Mouse (Mus musculus) embryonic facial prominence, embryonic 10.5 days (tissue): ENCODE measurements around the gene L2hgdh. TPM values are rescaled to one million over a fixed set of nuclear protein-coding genes. Genes with fewer than 3 reads are reported as not detected.
"Not testable (repeated sequence)": the region's sequence is repeated elsewhere in the genome, so short reads cannot be mapped to it uniquely, and the experiment has no call there.

Source experiments
- DNase-seq: peaks from one replicate; pipeline ENCODE4 v3.0.0-alpha.2; 2017; ENCODE audit warnings: low spot score
- H3K27ac ChIP-seq: fragments of 300-500 bp; sonication (generic); replicated peaks from 2 replicates; pipeline ENCODE4 v1.5.1; 2016; ENCODE audit warnings: mild to moderate bottlenecking
- H3K27me3 ChIP-seq: fragments of 300-500 bp; sonication (generic); replicated peaks from 2 replicates; pipeline ENCODE4 v1.6.1; 2016; ENCODE audit warnings: low read depth, mild to moderate bottlenecking; ENCODE audit not compliant: poor library complexity, severe bottlenecking
- H3K36me3 ChIP-seq: fragments of 300-500 bp; sonication (generic); replicated peaks from 2 replicates; pipeline ENCODE4 v1.6.1; 2016; ENCODE audit warnings: mild to moderate bottlenecking, moderate library complexity
- H3K4me1 ChIP-seq: fragments of 300-500 bp; sonication (generic); 2 replicates; pipeline ENCODE4 v1.6.1; 2016
- H3K4me3 ChIP-seq: fragments of 300-500 bp; sonication (generic); 2 replicates; pipeline ENCODE4 v1.5.1; 2016; ENCODE audit warnings: mild to moderate bottlenecking, moderate library complexity
- H3K9me3 ChIP-seq: fragments of 300-500 bp; sonication (generic); 2 replicates; pipeline ENCODE4 v1.6.1; 2016; ENCODE audit warnings: mild to moderate bottlenecking
- WGBS: fragments of 180-500 bp; shearing (Covaris S2); methylation state at CpG from one replicate; pipeline ENCODE4 v1.1.7; 2016; 5-methylcytosine and 5-hydroxymethylcytosine counted together
- polyA plus RNA-seq: library from polyadenylated mRNA; unstranded; fragments of >200 nt; fragmentation: Nextera tagmentation; extraction: Ambion mirVana; gene quantifications from 2 replicates; pipeline ENCODE4 v1.2.1, GENCODE M21; 2016

L2hgdh gene
- polyA plus RNA-seq, 1 experiment from 2014 or later = 20.9 TPM

DNA sequence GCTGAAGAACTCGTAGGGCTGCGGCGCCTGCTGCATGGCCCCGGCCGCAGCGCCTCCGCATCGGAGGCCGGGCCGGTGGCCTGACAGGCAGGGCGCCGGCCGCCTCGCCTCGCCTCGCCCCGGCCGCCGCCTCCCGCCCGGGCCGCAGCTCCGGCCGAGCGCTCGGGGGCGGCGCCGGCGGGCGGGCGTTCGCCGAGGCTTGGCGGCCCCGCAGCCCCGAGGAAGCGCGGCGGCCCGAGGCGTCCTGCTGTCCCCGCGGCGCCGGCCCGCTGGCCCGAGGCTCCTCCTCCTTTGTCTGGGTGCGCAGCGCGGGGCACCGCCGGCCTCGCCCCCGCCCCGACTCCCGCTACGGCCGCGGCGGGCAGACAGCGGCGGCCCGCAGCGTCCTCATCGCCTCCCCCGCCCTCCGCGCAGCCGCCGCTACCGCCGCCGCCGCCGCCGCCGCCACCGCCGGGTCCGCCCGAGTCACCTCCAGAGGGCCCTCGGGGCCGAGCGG, 43.1 kb downstream of the L2hgdh start, which contains the start of gene Sos2:
TSS of gene Sos2 (minus strand) at position 287 of the 496 bp plus-strand sequence.
- no peaks in the 10 kb centered on the region for H3K36me3 ChIP-seq
- H3K9me3 ChIP-seq = no peaks in the 10 kb centered on the region
- peaks cover 14% of the 10 kb centered on the region for H3K4me1 ChIP-seq
- H3K27ac ChIP-seq = peak within 1 kb of the TSS; percentile 96
- 5% methylated on average over 84 of the region's 85 CpGs for WGBS
- peak within 1 kb of the TSS; percentile 93 for H3K4me3 ChIP-seq
- DNase-seq = no peak
- H3K27me3 ChIP-seq = peaks cover 9% of the 10 kb centered on the region

DNA sequence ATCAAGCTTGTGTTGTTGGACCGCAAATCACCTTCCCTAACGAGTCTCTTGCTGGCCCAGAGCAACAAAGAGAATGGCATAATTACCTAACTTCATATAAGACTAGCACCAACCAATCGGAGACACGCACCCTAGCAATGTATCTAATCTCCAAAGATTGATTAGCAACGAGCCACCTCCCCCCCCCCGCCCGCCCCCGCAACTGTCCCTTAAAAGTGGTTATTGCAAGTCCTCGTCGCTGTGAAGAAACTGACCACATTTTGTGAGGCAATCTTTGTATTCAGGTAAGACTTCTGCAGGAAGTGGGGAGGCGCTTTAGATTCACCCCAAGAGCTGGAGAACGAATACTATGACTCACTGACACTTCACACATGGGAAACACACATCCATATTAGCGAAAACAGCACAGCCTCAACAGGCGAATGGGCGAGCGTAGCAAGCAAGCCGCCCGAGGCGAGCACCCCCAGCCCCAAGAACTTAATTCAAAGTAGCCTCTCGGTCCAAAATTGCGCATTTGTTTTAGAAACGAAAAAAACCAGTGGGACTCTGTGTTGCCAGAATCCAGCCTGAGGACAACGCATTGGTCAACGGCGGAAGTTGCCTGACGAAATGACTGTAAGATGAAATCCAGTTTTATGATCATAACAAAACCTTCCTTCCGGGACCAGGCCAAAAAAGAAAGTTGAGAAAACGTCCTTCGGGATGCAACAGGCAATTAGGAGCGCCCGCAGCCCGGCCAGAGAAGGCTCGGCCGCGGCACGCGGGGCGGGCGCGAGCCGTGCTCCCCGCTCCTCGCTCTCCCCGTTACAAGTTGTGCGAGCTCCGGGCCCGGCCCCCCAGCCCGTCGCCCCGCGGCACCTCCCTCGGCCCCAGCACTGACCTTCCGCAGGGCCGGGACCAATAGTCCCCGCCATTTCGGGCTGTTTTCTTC, 43.8 kb downstream of the L2hgdh start:
- under 1% methylated on average over 56 of the region's 56 CpGs for WGBS
- Histone ChIP-seq H3K27ac (peak overlapping the region; percentile 96), H3K4me3 (peak overlapping the region; percentile 93), H3K9me3 (no peaks in the 10 kb centered on the region), H3K4me1 (peaks cover 14% of the 10 kb centered on the region), H3K27me3 (peaks cover 9% of the 10 kb centered on the region), H3K36me3 (no peaks in the 10 kb centered on the region)
- DNase-seq = peak; percentile 71

DNA sequence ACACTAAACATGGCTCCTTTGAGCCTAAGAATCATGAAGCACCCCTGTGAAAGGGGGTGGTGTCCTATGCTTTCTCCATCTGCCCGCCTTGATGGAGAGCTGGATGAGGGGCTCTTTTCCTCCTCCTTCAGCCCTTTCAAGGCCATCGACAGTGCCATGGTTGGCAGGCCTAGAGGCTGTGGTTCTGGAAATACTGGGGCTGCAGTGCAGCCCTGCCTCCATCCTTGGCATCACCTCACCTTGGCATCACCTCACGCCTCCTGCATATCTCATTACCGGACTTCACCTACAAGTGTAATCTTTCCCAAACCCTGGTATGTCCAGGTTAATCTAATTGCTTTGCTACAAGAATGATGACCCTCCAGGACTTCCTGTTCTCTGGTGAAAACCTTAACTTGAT, 48.5 kb downstream of the L2hgdh start:
- 88% methylated on average over 4 of the region's 4 CpGs for WGBS
- H3K27me3 ChIP-seq = no peaks in the 10 kb centered on the region
- DNase-seq = no peak
- no peaks in the 10 kb centered on the region for H3K9me3 ChIP-seq
- H3K4me3 ChIP-seq = no peak overlapping the region
- H3K36me3 ChIP-seq = no peaks in the 10 kb centered on the region
- no peak overlapping the region for H3K27ac ChIP-seq
- H3K4me1 ChIP-seq = peaks cover 21% of the 10 kb centered on the region

DNA sequence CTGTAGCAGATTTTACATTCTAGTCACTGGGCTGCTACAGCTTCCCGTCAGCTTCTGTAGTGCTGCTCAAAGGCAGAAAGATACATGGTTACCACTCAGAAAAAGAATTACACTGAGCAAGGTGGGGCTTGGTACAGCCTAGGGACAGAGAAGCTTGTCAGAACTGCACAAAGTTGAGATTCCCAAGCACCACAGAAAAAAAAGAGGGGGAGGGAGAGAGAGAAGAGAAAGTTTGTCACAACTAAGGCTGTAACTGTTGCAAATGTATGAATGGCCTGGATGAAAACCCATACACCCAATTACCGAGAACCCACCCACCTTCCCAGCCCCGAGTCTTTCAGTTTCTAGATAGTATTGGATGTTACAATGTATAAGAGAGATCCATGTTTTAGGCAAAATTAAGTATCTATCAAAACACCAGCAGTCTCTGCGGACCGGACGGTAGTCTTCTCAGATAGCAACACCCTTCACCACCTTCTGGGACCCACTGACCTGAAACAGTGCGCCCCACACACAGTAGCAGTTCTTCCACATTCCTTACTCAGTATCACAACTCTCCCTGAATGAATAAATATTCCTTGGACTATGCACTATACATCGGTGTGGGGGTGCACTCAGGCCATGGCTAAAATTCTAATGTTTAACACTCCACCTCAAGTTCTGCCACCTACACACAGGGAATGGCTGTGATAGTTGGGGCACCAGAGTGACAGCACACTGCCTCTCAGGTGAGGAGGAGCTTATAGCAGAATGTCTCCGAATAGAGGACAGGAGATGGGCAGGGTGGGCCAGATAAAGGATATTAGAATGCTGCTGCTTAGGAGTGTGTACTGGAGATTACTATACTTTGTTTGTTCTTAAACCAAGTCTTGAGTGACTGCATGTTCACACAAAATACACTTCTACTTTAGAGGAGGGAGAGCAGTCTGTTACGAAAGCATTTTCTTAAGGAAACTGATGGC, 49.8 kb downstream of the L2hgdh start:
- Histone ChIP-seq H3K4me1 (peaks cover 13% of the 10 kb centered on the region), H3K4me3 (no peak overlapping the region), H3K9me3 (no peaks in the 10 kb centered on the region), H3K27me3 (no peaks in the 10 kb centered on the region), H3K36me3 (0 out of 2 replicates have a peak, but pooled peaks cover 3% of the 10 kb centered on the region), H3K27ac (no peak overlapping the region)
- no peak for DNase-seq
- WGBS = 91% methylated on average over 10 of the region's 10 CpGs

DNA sequence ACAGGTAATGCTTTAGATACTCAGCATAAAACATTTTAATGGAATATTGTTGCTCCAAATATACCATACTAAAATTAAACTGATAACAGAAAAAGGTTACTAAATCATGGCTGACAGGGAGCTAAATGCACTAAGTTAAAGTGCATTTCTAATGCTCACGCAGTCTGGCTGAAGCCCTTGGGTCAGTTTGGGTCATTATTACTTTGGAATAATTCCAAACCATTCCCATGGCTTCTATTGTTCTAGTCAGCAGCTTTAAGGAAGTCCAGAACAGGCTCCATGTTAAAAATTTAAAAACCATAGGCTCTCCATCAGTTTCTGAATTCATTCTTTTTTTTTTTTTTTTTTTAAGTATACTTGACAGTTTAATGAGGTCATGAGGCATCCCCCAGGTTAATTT, 50.5 kb downstream of the L2hgdh start:
- H3K9me3 ChIP-seq = no peaks in the 10 kb centered on the region
- WGBS = 88% methylated on average over 1 of the region's 1 CpGs
- H3K27me3 ChIP-seq = no peaks in the 10 kb centered on the region
- no peak for DNase-seq
- no peak overlapping the region for H3K4me3 ChIP-seq
- H3K36me3 ChIP-seq = 0 out of 2 replicates have a peak, but pooled peaks cover 3% of the 10 kb centered on the region
- H3K27ac ChIP-seq = no peak overlapping the region
- H3K4me1 ChIP-seq = peaks cover 10% of the 10 kb centered on the region; the same call in 1 of the 2 replicates

DNA sequence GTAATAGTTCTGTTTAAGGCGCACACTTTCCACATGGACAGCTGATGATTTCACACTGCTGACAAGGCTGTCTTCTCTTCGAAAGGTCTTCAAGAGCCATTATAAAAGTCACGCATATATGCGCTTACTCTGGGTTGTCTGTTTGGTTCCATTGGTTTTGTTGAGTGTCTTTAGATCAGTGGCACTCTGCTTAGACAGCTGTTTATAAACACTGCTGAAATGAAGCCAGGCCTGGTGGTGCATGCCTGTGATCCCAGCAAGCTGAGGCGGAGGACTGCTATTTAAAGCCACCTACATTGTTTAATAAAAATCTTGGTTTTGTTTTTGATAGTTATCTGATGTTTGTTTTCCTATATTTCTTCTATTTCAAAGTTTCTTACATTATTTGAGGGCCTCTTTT, 58.0 kb downstream of the L2hgdh start:
- Histone ChIP-seq H3K9me3 (peaks cover 5% of the 10 kb centered on the region; the same call in 1 of the 2 replicates), H3K27me3 (no peaks in the 10 kb centered on the region), H3K36me3 (peaks cover 20% of the 10 kb centered on the region), H3K4me1 (no peaks in the 10 kb centered on the region), H3K4me3 (no peak overlapping the region), H3K27ac (no peak overlapping the region)
- 94% methylated on average over 5 of the region's 5 CpGs for WGBS
- DNase-seq = no peak

DNA sequence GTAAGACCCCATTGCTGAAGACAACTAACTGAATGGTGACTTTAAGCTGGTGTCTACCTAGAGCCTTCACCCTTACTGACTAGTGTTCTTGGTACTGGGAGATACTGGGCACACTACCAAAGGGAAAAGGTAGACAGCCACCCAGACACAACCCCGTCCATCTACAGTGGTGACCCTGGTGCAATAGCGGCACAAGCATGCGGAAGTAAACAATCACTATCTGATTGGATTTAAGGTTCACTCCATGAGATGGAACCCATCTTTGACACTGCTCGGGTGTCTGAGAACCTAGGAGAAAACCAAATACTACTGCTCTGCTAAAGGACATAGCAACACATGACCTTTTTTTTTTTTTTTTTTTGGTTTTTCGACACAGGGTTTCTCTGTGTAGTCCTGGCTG, 63.0 kb downstream of the L2hgdh start:
- H3K36me3 ChIP-seq = peaks cover 25% of the 10 kb centered on the region
- no peak for DNase-seq
- H3K27ac ChIP-seq = no peak overlapping the region
- WGBS = 93% methylated on average over 5 of the region's 5 CpGs
- no peaks in the 10 kb centered on the region for H3K4me1 ChIP-seq
- no peak overlapping the region for H3K4me3 ChIP-seq
- H3K27me3 ChIP-seq = no peaks in the 10 kb centered on the region
- H3K9me3 ChIP-seq = peaks cover 3% of the 10 kb centered on the region; the same call in 1 of the 2 replicates

DNA sequence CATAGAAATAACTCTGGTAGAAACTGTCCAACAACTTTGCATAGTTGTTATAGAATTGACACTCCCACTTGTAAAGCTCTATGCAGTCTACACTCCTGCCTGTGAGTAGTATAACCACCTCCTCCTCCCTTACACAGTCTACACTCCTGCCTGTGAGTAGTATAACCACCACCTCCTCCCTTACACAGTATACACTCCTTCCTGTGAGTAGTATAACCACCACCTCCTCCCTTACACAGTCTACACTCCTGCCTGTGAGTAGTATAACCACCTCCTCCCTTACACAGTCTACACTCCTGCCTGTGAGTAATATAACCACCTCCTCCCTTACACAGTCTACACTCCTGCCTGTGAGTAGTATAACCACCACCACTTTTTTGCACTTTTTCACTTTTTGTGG, 70.7 kb downstream of the L2hgdh start:
- peaks cover 48% of the 10 kb centered on the region for H3K36me3 ChIP-seq
- not testable (repeated sequence) for H3K4me1 ChIP-seq, H3K27ac ChIP-seq, H3K27me3 ChIP-seq, DNase-seq, H3K9me3 ChIP-seq, H3K4me3 ChIP-seq

DNA sequence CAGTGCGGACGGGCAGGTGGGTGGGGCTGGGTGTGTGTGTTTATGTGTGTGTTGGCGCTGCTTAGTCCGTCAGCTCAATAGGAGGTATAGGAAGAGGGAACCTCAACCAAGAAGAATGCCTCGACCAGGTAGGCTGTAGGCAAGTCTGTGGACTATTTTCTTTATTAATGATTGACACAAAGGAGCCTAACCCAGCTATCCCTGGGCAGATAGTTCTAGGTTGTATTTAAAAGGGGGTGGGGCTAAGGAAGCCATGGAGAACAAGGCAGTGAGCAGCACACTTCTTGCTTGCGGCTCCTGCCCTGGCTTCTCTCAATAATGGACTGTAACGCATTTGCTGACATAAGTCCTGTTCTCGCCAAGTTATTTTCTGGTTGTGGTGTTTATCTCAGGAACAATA, 75.2 kb downstream of the L2hgdh start:
- H3K27ac ChIP-seq = no peak overlapping the region
- WGBS = 91% methylated on average over 8 of the region's 8 CpGs
- peaks cover 4% of the 10 kb centered on the region; the same call in 1 of the 2 replicates for H3K9me3 ChIP-seq
- H3K4me3 ChIP-seq = no peak overlapping the region
- no peak for DNase-seq
- H3K27me3 ChIP-seq = no peaks in the 10 kb centered on the region
- H3K4me1 ChIP-seq = no peaks in the 10 kb centered on the region
- peaks cover 69% of the 10 kb centered on the region for H3K36me3 ChIP-seq

DNA sequence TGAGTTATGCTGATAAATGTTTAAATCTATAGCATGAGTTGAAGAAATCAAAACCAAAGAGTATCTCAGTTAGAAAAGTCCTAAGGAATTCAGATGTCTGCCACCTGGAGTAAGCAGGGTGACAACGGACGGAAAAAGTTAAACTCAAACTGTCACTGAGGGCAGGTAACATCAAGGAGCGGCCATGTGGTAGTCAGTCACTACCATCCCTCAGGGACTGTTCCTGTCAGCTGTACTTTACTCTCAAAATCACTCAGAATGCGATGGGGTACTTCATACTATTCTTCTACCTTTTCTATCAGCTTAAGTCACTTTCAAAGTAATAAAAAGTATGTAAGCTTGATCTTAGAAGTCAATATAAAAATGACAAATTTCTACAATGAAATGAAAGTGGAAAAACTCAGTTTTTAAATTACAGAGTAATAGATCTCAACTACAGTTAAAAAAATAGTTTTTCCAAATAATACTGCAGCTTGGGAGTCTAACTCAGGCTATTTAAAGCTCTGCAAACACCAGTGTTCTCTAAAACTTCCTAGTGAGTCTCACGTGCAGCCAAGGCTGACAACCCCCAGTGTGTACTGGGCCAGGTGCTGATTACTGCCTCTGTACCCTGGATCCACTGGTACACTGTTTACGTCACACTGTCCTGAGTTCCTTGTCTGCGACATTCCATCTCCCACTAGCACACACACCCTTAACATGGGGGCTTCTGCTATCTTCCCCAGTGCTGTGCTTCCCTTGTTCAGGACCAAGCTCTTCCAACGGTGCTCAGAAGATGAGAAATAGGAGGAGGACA, 78.7 kb downstream of the L2hgdh start:
- Histone ChIP-seq H3K9me3 (no peaks in the 10 kb centered on the region), H3K36me3 (peaks cover 48% of the 10 kb centered on the region), H3K27ac (no peak overlapping the region), H3K4me1 (no peaks in the 10 kb centered on the region), H3K27me3 (no peaks in the 10 kb centered on the region), H3K4me3 (no peak overlapping the region)
- no peak for DNase-seq
- WGBS = 88% methylated on average over 8 of the region's 8 CpGs

DNA sequence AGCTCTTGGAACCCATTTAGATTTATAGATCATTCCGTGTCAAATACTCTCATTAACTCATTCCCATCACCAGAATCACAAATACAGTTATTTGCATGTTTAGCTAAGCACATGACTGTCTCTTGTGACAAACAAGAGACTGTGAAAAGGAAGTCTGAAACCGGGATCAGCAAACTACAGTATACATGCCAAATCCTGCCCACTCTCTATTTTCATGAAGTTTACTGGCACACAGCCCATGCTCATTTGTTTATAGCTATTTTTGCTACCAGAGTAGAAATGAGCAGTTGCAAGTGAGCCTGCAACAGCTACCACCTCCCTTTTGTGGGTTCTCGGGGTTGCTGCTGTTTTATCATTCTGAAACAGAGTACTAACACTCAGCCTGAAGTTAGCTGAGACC, 79.8 kb downstream of the L2hgdh start:
- H3K27me3 ChIP-seq = no peaks in the 10 kb centered on the region
- no peaks in the 10 kb centered on the region for H3K9me3 ChIP-seq
- peaks cover 49% of the 10 kb centered on the region for H3K36me3 ChIP-seq
- H3K4me1 ChIP-seq = no peaks in the 10 kb centered on the region
- H3K27ac ChIP-seq = no peak overlapping the region
- 90% methylated on average over 3 of the region's 3 CpGs for WGBS
- no peak for DNase-seq
- H3K4me3 ChIP-seq = no peak overlapping the region

DNA sequence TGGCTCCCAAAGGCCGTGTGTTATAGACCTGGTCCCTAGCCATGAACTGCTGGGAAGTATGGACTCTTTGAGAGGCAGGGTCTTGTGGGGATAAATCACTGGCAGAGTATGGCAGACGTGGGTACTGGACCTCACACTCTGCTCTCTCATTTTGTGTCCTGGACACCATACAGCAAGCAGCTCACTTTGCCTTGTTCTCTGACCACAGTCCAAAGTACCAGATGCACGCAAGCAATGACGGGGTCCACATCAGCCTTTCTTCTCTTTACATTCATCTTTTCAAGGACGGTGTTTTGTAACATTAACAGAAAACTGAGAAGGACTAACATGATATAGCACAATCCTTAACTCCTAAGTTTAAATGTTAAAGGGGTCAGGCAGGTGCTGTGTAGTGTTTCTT, 81.8 kb downstream of the L2hgdh start:
- whole genome bisulfite sequencing = 93% methylated on average over 5 of the region's 5 CpGs
- Histone ChIP-seq H3K27me3 (no peaks in the 10 kb centered on the region), H3K9me3 (no peaks in the 10 kb centered on the region), H3K36me3 (peaks cover 51% of the 10 kb centered on the region), H3K27ac (no peak overlapping the region), H3K4me3 (no peak overlapping the region), H3K4me1 (no peaks in the 10 kb centered on the region)
- no peak for DNase-seq
